Mouse (Mus musculus) liver, embryonic 11.5 days (tissue): ENCODE data around the gene Calm3. TPM values are rescaled to one million over a fixed set of nuclear protein-coding genes. Genes with fewer than 3 reads are reported as not detected.

ENCODE experiments used
- ATAC-seq: fragments of 200-750 bp; cut with Nextera tagmentation; replicated peaks from 2 replicates; pipeline ENCODE4 v1.8.0; 2017; ENCODE audit warnings: moderate number of reproducible peaks, mild to moderate bottlenecking, moderate TSS enrichment, moderate library complexity; ENCODE audit not compliant: low FRiP score
- DNase-seq: peaks from one replicate; pipeline ENCODE4 v3.0.0-alpha.2; 2017; ENCODE audit warnings: low spot score
- H3K27ac ChIP-seq: fragments of 300-500 bp; sonication (generic); 2 replicates; pipeline ENCODE4 v1.5.1; 2014; ENCODE audit warnings: mild to moderate bottlenecking, low read depth, low read length, control low read depth
- H3K27me3 ChIP-seq: fragments of 300-500 bp; sonication (generic); replicated peaks from 2 replicates; pipeline ENCODE4 v1.6.1; 2014; ENCODE audit warnings: low read length, mixed read lengths; ENCODE audit not compliant: control insufficient read depth, insufficient read depth
- H3K36me3 ChIP-seq: fragments of 300-500 bp; sonication (generic); 2 replicates; pipeline ENCODE4 v1.6.1; 2014; ENCODE audit warnings: mild to moderate bottlenecking, low read length, moderate library complexity, mixed read lengths; ENCODE audit not compliant: control insufficient read depth, insufficient read depth
- H3K4me1 ChIP-seq: fragments of 300-500 bp; sonication (generic); replicated peaks from 2 replicates; pipeline ENCODE4 v1.6.1; 2014; ENCODE audit warnings: low read length, mixed read lengths; ENCODE audit not compliant: control insufficient read depth, insufficient read depth
- H3K4me2 ChIP-seq: fragments of 300-500 bp; sonication (generic); 2 replicates; pipeline ENCODE4 v1.6.1; 2014; ENCODE audit warnings: mild to moderate bottlenecking, control low read depth, moderate library complexity
- H3K4me3 ChIP-seq: fragments of 300-500 bp; sonication (generic); 2 replicates; pipeline ENCODE4 v1.5.1; 2014; ENCODE audit warnings: low read depth, low read length, control low read depth
- H3K9ac ChIP-seq: fragments of 300-500 bp; sonication (generic); 2 replicates; pipeline ENCODE4 v1.6.1; 2014; ENCODE audit warnings: low read depth, low read length, control low read depth
- H3K9me3 ChIP-seq: fragments of 300-500 bp; sonication (generic); 2 replicates; pipeline ENCODE4 v1.6.1; 2016; ENCODE audit warnings: low read length, inconsistent platforms, mixed read lengths; ENCODE audit not compliant: control insufficient read depth
- WGBS: fragments of 180-500 bp; shearing (Covaris S2); extraction: QIAGEN DNeasy Blood & Tissue Kit; methylation state at CpG from one replicate; pipeline ENCODE4 v1.1.7; 2014; 5-methylcytosine and 5-hydroxymethylcytosine counted together
- polyA plus RNA-seq: library from polyadenylated mRNA; unstranded; fragments of >200 nt; fragmentation: Nextera tagmentation; extraction: Ambion mirVana; gene quantifications from 2 replicates; pipeline ENCODE4 v1.2.1, GENCODE M21; 2014

Calm3 gene
- polyA plus RNA-seq, 1 experiment from 2014 or later: 169 TPM

DNA sequence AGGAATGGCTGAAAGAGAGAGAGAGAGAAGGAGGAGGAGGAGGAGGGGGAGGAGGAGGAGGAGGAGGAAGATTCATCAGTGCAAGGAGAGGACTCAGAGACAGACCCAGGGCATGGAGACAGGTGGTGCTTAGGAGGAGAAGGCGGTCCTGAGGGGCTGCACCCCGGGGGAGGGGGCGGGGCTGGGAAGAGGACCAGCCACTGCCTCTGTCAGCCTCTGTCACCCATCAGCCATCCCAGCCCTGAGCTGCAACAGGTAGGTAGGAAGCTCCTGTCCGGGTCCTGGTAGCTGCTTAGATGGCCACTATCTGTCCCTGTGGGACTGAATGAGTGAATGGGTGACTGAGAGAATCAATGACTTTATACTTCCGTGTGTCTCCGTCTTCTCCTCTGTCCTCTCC lies 30.3 kb downstream of the Calm3 start:
- no peak overlapping the region for H3K4me3 ChIP-seq
- WGBS: 8% methylated on average over 5 of the region's 6 CpGs
- H3K27me3 ChIP-seq: peaks cover 47% of the 10 kb centered on the region
- no peak overlapping the region for H3K9ac ChIP-seq
- H3K27ac ChIP-seq: no peak overlapping the region
- H3K9me3 ChIP-seq: no peaks in the 10 kb centered on the region
- no peak overlapping the region for H3K4me2 ChIP-seq
- no peaks in the 10 kb centered on the region for H3K36me3 ChIP-seq
- H3K4me1 ChIP-seq: peaks cover 15% of the 10 kb centered on the region
- DNase-seq (no peak), ATAC-seq (no peak)

DNA sequence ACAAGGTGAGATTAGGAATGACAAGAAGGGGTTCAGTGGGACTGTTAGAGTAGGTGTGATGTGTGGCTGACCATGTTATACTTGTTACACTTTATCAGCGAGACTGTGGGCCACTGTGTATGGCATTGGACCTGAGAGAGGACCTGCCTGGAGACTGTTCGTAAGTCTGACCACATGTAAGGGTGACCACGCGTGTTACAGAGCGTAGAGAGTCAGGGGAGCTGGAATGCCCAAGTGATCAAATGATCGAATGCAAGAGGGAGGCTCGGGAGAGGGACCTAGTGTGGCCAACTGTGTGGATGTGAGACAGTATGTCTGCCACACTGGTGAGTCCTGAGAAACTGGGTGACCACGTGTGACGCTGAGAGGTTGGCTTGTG lies 31.6 kb downstream of the Calm3 start:
- no peak for DNase-seq
- 41% methylated on average over 9 of the region's 9 CpGs for WGBS
- peaks cover 15% of the 10 kb centered on the region for H3K4me1 ChIP-seq
- 0 out of 2 replicates have a peak, but pooled peaks have one; percentile 1 for ATAC-seq
- H3K27ac ChIP-seq: no peak overlapping the region
- H3K36me3 ChIP-seq: no peaks in the 10 kb centered on the region
- no peak overlapping the region for H3K9ac ChIP-seq
- H3K9me3 ChIP-seq: no peaks in the 10 kb centered on the region
- peaks cover 56% of the 10 kb centered on the region for H3K27me3 ChIP-seq
- peak overlapping the region; percentile 35 for H3K4me3 ChIP-seq
- H3K4me2 ChIP-seq: peak overlapping the region; percentile 81

DNA sequence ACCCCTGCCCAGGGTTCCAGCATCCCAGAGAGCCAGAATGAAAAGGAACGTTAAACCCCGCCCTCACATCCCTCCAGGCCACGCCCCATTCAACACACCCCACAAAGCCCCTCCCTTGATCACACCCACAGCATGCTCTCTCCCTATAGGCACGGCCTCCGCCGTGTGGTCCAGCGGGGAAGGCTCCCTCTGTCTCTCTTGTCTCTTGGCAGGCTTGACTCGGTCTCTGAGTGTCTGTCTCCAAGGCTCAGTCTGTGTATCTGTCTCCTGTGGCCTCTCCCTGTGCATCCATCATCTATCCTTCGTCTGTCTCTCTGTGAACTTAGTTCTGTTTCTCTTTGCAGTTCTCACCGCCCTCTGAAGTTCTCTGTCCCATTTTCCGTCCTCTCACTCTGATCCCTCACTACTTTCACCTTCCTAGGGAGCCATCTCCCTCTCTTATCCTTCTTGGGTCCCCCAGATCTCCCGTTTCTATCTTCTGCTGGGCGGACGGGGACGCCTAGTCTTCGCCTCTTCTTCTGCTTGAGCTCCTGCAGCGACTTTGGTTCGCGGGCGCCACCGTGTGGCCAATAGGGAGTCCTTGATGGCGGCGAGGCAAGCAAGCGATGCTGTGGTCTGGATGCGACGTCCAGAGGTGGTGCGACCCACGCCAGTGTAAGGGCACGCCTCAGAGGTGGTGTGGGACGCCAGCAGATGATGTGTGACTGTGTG lies 32.1 kb downstream of the Calm3 start, which contains the start of gene Gng8:
Gene Gng8, plus strand, starts transcription at position 146 of the 711 bp plus-strand sequence.
- H3K4me3 ChIP-seq: peak within 1 kb of the TSS; percentile 35
- H3K4me2 ChIP-seq: peak within 1 kb of the TSS; percentile 81
- no peaks in the 10 kb centered on the region for H3K9me3 ChIP-seq
- ATAC-seq: peak; percentile 85
- H3K36me3 ChIP-seq: no peaks in the 10 kb centered on the region
- no peak within 1 kb of the TSS for H3K9ac ChIP-seq
- peak within 1 kb of the TSS; percentile 65 for H3K27ac ChIP-seq
- peaks cover 15% of the 10 kb centered on the region for H3K4me1 ChIP-seq
- DNase-seq: peak; percentile 86
- peaks cover 61% of the 10 kb centered on the region for H3K27me3 ChIP-seq
- WGBS: 2% methylated on average over 30 of the region's 30 CpGs

DNA sequence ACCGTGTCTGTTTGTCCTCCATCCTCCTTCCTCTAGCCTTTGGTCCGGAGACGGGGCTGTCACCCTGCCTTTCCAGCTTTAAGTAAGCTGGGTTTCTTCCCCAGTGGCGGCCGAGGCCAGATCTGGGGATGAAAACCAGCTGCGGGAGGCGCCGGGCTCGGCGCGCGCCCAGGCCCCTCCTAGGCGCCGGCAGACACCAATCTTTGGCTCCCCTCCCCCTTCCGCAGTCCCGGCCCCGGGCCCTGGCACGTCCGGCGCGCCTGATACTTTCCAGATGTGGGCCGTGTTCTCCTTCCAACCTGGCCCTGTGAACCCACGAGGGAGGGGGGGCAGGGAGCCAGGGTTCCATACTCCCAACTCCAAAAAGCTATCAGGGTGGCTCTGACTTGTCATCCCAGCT lies 33.0 kb downstream of the Calm3 start:
- peak; percentile 81 for DNase-seq
- ATAC-seq: no peak
- Histone ChIP-seq H3K4me1 (peaks cover 15% of the 10 kb centered on the region), H3K27me3 (peaks cover 70% of the 10 kb centered on the region), H3K27ac (peak overlapping the region; percentile 65; the same call in 1 of the 2 replicates), H3K4me3 (no peak overlapping the region), H3K36me3 (peaks cover 6% of the 10 kb centered on the region), H3K4me2 (peak overlapping the region; percentile 81), H3K9me3 (peaks cover 3% of the 10 kb centered on the region; the same call in 1 of the 2 replicates), H3K9ac (no peak overlapping the region)
- WGBS: 4% methylated on average over 23 of the region's 23 CpGs

DNA sequence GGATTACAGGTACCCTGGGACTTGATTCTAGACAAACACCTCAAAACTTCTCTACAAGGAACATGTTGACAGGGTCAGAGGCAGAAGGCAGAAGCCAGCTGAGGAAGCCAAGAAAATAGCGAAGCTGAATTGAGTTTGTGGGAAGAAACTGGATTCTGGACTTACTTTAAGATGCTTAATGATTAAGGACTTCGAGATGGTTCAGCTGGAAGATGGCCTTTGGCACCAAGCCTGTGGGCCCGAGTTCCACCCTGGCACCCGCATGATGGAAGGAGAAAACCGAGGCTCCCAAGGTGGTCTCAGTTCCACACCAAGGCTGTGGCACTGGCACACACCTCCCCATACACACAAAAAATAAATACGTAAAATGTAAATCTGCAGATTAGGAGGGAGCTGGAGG lies 33.4 kb downstream of the Calm3 start:
- Histone ChIP-seq H3K9ac (no peak overlapping the region), H3K27ac (peak overlapping the region; percentile 65; the same call in 1 of the 2 replicates), H3K9me3 (peaks cover 6% of the 10 kb centered on the region), H3K4me3 (no peak overlapping the region), H3K27me3 (peaks cover 74% of the 10 kb centered on the region), H3K36me3 (peaks cover 10% of the 10 kb centered on the region), H3K4me1 (peaks cover 15% of the 10 kb centered on the region), H3K4me2 (peak overlapping the region; percentile 81)
- WGBS: 40% methylated on average over 6 of the region's 6 CpGs
- DNase-seq: no peak
- no peak for ATAC-seq

DNA sequence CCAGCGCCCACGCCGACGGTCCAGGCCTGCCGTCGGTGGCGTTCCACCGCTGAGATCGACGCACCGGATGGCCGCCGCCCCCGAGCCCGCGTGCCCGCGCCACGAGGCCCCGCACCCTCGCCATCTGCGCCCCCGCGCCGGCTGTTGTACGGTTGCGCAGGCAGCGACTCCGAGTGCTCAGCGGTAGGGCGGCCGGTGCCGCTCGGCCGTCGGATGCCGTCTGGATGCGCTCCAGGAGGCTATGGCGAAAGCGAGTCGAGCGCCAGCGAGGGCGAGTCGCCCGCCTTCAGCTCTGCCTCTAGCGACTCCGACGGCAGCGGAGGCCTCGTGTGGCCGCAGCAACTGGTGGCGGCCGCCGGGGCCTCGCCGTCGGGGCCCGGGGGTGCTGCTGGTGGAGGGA lies 38.0 kb downstream of the Calm3 start:
- no peak for DNase-seq
- Histone ChIP-seq H3K27me3 (peaks cover 65% of the 10 kb centered on the region), H3K4me3 (peak overlapping the region; percentile 41), H3K27ac (no peak overlapping the region), H3K9me3 (peaks cover 8% of the 10 kb centered on the region), H3K4me2 (peak overlapping the region; percentile 53; the same call in 1 of the 2 replicates), H3K36me3 (peaks cover 25% of the 10 kb centered on the region), H3K4me1 (no peaks in the 10 kb centered on the region; the same call in 1 of the 2 replicates), H3K9ac (no peak overlapping the region)
- ATAC-seq: no peak
- 40% methylated on average over 57 of the region's 59 CpGs for WGBS

DNA sequence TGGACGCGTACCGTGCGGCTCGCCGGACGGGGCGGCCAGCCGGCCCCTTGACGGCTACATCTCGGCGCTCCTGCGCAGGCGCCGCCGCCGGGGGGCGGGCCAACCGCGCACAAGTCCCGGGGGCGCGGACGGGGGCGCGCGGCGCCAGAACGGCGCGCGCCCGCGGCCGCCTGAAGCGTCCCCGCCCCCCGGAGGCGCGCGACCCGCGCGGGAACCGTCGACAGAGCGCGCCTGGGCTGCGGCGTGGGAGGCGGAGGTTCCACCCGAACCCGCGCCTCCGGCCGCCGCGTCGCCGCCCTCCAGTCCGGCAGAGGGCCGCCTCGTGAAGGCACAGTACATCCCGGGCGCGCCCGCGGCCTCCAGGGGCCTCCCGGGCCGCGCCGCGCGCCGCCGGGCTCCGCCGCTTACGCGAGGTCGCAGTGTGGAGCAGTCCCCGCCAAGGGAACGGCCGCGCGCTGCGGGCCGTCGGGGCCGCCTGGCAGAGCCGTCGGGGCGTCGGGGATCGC lies 38.6 kb downstream of the Calm3 start:
- Histone ChIP-seq H3K36me3 (peaks cover 25% of the 10 kb centered on the region), H3K27ac (no peak overlapping the region), H3K9me3 (peaks cover 8% of the 10 kb centered on the region), H3K27me3 (peaks cover 62% of the 10 kb centered on the region), H3K4me1 (peaks cover 4% of the 10 kb centered on the region), H3K9ac (no peak overlapping the region), H3K4me3 (peak overlapping the region; percentile 41), H3K4me2 (peak overlapping the region; percentile 53)
- ATAC-seq: peak; percentile 29
- DNase-seq: no peak
- WGBS: 17% methylated on average over 89 of the region's 95 CpGs

DNA sequence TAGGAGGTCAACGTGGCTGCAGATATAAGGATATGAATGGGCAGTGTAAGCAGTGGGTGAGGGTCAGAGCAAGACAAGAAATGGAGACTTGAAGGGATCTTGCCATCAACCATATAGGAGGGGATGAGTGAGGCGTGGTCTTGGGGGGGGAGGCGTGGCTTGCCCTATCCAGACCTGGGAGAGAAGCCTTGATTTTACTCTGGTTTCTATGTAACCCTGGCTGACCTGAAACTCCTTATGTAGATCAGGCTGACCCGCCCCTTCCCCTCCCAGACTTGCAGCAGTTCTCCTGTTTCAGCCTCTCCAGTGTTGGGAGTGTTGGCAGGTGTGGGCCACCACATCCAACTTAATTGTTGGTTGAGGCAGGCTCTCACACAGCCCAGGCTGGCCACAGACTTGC lies 39.6 kb downstream of the Calm3 start:
- 45% methylated on average over 4 of the region's 4 CpGs for WGBS
- H3K27ac ChIP-seq: no peak overlapping the region
- H3K4me3 ChIP-seq: no peak overlapping the region
- H3K36me3 ChIP-seq: peaks cover 25% of the 10 kb centered on the region
- peaks cover 55% of the 10 kb centered on the region for H3K27me3 ChIP-seq
- H3K4me2 ChIP-seq: no peak overlapping the region
- H3K9me3 ChIP-seq: peaks cover 8% of the 10 kb centered on the region
- H3K9ac ChIP-seq: no peak overlapping the region
- no peak for ATAC-seq
- no peak for DNase-seq
- H3K4me1 ChIP-seq: peaks cover 7% of the 10 kb centered on the region

DNA sequence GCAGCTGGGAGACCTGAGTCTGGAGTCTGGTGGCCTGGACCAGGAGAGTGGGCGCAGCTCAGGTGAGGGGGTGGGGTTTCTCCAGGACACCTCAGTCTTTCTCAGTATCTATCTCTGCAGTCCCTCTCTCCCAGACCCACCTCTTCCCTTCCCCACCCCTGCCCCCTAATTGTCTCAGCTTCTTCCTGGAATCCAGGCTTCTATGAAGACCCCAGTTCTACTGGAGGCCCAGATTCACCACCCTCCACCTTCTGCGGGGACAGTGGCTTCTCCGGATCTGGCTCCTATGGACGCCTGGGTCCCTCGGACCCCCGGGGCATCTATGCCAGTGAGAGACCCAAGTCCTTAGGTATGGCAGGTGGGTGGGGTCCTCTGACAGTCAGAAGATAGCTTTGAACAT lies 40.8 kb downstream of the Calm3 start:
- WGBS: 80% methylated on average over 6 of the region's 6 CpGs
- Histone ChIP-seq H3K4me3 (no peak overlapping the region), H3K9me3 (peaks cover 8% of the 10 kb centered on the region), H3K27ac (no peak overlapping the region), H3K9ac (no peak overlapping the region), H3K4me2 (no peak overlapping the region), H3K4me1 (peaks cover 7% of the 10 kb centered on the region), H3K36me3 (peaks cover 27% of the 10 kb centered on the region), H3K27me3 (peaks cover 45% of the 10 kb centered on the region)
- no peak for ATAC-seq
- DNase-seq: no peak
